Mouse (Mus musculus) mesoderm, embryonic 11.5 days (tissue): ENCODE measurements around the gene Klhl15.

Experiments used
- DNase-seq: peaks from one replicate; pipeline ENCODE4 v3.0.0-alpha.2; 2012; ENCODE audit warnings: low read depth, low spot score

The Klhl15 gene

GRCm38 (mm10) chrX:94234532-94235189, at the start of gene Klhl15:
Klhl15 (plus strand) TSS chrX:94234599.
- DNase-seq, result peak; percentile 89

- DNase-seq, result peak; percentile 16
Measured at GRCm38 (mm10) chrX:94185156-94185555, 49.2 kb upstream of the Klhl15 start.

GRCm38 (mm10) chrX:94193901-94194300, 40.5 kb upstream of the Klhl15 start:
- DNase-seq, result peak; percentile 29

GRCm38 (mm10) chrX:94197789-94198188, 36.6 kb upstream of the Klhl15 start:
- peak; percentile 32 for DNase-seq

- no peak for DNase-seq
Measured at GRCm38 (mm10) chrX:94212264-94212596, 22.2 kb upstream of the Klhl15 start.

GRCm38 (mm10) chrX:94212597-94213321, 21.6 kb upstream of the Klhl15 start, which contains the start of gene Eif2s3x:
Eif2s3x (minus strand) TSS chrX:94212862.
- peak; percentile 92 for DNase-seq

GRCm38 (mm10) chrX:94213384-94213783, 21.0 kb upstream of the Klhl15 start:
- no peak for DNase-seq

GRCm38 (mm10) chrX:94233432-94233831, 967 bp upstream of the Klhl15 start:
- DNase-seq, result no peak

GRCm38 (mm10) chrX:94233936-94234531, 365 bp upstream of the Klhl15 start:
- DNase-seq, result no peak

- no peak for DNase-seq
Measured at GRCm38 (mm10) chrX:94235190-94235555, 774 bp downstream of the Klhl15 start.

GRCm38 (mm10) chrX:94235601-94236000, 1.2 kb downstream of the Klhl15 start:
- DNase-seq, result no peak

GRCm38 (mm10) chrX:94288923-94289322, 54.5 kb downstream of the Klhl15 start:
- DNase-seq, result peak; percentile 37

- DNase-seq, result no peak
Measured at GRCm38 (mm10) chrX:94302928-94303327, 68.5 kb downstream of the Klhl15 start.

GRCm38 (mm10) chrX:94321036-94321902, 86.9 kb downstream of the Klhl15 start:
- DNase-seq, result no peak
